Mouse (Mus musculus) hindbrain, embryonic 10.5 days (tissue): ENCODE results near the gene Csf3r. TPM values are rescaled to one million over a fixed set of nuclear protein-coding genes. Genes with fewer than 3 reads are reported as not detected.

Experiments
- DNase-seq: peaks from one replicate; pipeline ENCODE4 v3.0.0-alpha.2; 2017; ENCODE audit warnings: low spot score
- H3K27ac ChIP-seq: fragments of 300-500 bp; sonication (generic); 2 replicates; pipeline ENCODE4 v1.5.1; 2016; ENCODE audit warnings: mild to moderate bottlenecking, moderate library complexity
- H3K27me3 ChIP-seq: fragments of 300-500 bp; sonication (generic); 2 replicates; pipeline ENCODE4 v1.6.1; 2016; ENCODE audit warnings: mild to moderate bottlenecking; ENCODE audit not compliant: poor library complexity, insufficient read depth, severe bottlenecking
- H3K36me3 ChIP-seq: fragments of 300-500 bp; sonication (generic); 2 replicates; pipeline ENCODE4 v1.6.1; 2016; ENCODE audit warnings: mild to moderate bottlenecking, moderate library complexity
- H3K4me1 ChIP-seq: fragments of 300-500 bp; sonication (generic); replicated peaks from 2 replicates; pipeline ENCODE4 v1.6.1; 2016; ENCODE audit warnings: mild to moderate bottlenecking
- H3K4me3 ChIP-seq: fragments of 300-500 bp; sonication (generic); 2 replicates; pipeline ENCODE4 v1.5.1; 2016; ENCODE audit warnings: mild to moderate bottlenecking, moderate library complexity
- H3K9me3 ChIP-seq: fragments of 300-500 bp; sonication (generic); 2 replicates; pipeline ENCODE4 v1.6.1; 2016; ENCODE audit warnings: mild to moderate bottlenecking, moderate library complexity
- WGBS: fragments of 180-500 bp; shearing (Covaris S2); methylation state at CpG from one replicate; pipeline ENCODE4 v1.1.7; 2016; 5-methylcytosine and 5-hydroxymethylcytosine counted together
- polyA plus RNA-seq: library from polyadenylated mRNA; unstranded; fragments of >200 nt; fragmentation: Nextera tagmentation; extraction: Ambion mirVana; gene quantifications from 2 replicates; pipeline ENCODE4 v1.2.1, GENCODE M21; 2016

Gene Csf3r
- polyA plus RNA-seq, 1 experiment from 2014 or later = 1.1 TPM

GRCm38 (mm10) chr4:126017676-126018332 is 6.5 kb upstream of the Csf3r start:
- no peak overlapping the region for H3K4me3 ChIP-seq
- H3K36me3 ChIP-seq = no peaks in the 10 kb centered on the region
- H3K9me3 ChIP-seq = no peaks in the 10 kb centered on the region
- no peaks in the 10 kb centered on the region for H3K27me3 ChIP-seq
- no peaks in the 10 kb centered on the region for H3K4me1 ChIP-seq
- DNase-seq = no peak
- 86% methylated on average over 7 of the region's 7 CpGs for WGBS
- no peak overlapping the region for H3K27ac ChIP-seq

DNA sequence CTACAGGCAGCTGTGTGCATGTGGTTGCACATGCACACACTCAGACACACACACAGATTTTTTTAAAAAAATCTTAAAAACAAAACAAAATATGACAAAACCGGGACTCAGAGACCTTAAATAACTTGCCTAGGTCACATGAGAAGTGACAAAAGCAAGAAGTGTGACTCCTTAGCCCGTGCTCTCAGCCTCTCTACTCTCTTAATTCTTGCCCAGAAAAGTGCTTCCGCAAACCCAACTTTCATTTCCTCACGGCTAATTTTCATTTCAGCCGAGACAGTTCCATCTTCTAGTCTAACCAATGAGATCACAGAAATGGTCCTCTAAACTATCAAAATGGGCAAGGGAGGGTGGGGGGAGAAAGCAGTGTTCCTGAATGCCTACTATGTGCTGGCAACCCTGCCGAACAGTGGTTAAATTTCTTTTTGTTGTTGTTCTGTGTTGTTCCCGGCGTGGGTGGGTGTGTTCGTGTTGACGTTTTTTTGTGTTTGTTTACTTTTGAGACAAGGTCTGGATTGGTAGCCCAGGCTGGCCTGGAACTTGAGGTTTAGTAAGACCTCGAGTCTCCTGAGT is 5.3 kb upstream of the Csf3r start:
- Histone ChIP-seq H3K36me3 (no peaks in the 10 kb centered on the region), H3K9me3 (no peaks in the 10 kb centered on the region), H3K27me3 (no peaks in the 10 kb centered on the region), H3K4me3 (no peak overlapping the region), H3K4me1 (no peaks in the 10 kb centered on the region), H3K27ac (no peak overlapping the region)
- DNase-seq = no peak
- 80% methylated on average over 11 of the region's 11 CpGs for WGBS

DNA sequence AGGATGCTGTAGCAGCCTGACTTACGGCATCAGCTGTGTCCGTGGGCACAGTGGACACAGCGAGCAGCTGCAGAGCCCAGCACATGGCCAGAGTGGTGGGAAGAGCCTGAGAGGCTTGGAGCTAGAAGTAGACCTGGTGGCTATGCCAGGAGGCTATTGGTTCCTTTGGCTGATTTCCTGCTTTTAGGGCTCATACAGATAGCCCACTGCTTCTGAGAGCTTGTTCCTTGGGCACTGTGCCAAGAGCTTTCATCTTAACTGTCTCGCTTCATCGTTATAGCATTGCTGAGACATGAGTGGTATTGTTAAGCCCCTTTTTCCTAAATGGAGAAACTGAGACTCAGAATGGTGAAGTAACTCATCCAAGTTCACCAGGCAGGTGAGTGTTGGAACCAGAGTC is 1.5 kb downstream of the Csf3r start:
- Histone ChIP-seq H3K4me1 (no peaks in the 10 kb centered on the region), H3K27me3 (no peaks in the 10 kb centered on the region), H3K36me3 (no peaks in the 10 kb centered on the region), H3K9me3 (no peaks in the 10 kb centered on the region), H3K27ac (no peak overlapping the region), H3K4me3 (no peak overlapping the region)
- WGBS = 93% methylated on average over 5 of the region's 5 CpGs
- no peak for DNase-seq

DNA sequence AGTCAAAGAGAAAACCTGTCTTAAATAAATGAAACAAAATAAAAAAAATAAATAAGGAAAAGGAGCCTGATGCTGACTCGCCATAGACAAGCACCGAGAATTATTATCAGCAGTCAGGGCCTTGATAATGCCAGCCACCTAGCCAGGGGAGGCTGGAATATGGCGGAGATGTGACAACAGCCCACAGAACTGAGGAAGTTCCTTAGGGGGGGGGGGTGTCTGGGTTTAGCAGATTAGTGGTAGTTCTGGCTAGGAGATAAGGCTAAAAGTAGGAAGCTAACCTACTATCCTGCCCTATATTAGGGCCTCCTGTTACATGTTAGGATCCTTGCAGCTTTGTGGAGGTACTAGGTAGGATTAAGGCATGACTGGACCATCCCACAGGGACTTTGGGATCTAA is 3.6 kb downstream of the Csf3r start:
- H3K27ac ChIP-seq = no peak overlapping the region
- 92% methylated on average over 3 of the region's 3 CpGs for whole genome bisulfite sequencing
- H3K36me3 ChIP-seq = no peaks in the 10 kb centered on the region
- DNase-seq = no peak
- no peaks in the 10 kb centered on the region for H3K4me1 ChIP-seq
- no peaks in the 10 kb centered on the region for H3K9me3 ChIP-seq
- H3K4me3 ChIP-seq = no peak overlapping the region
- no peaks in the 10 kb centered on the region for H3K27me3 ChIP-seq

GRCm38 (mm10) chr4:126029042-126029441 is 4.7 kb downstream of the Csf3r start:
- 74% methylated on average over 3 of the region's 3 CpGs for WGBS
- no peak overlapping the region for H3K4me3 ChIP-seq
- H3K9me3 ChIP-seq = no peaks in the 10 kb centered on the region
- no peaks in the 10 kb centered on the region for H3K27me3 ChIP-seq
- H3K4me1 ChIP-seq = no peaks in the 10 kb centered on the region
- H3K27ac ChIP-seq = no peak overlapping the region
- no peak for DNase-seq
- H3K36me3 ChIP-seq = no peaks in the 10 kb centered on the region

GRCm38 (mm10) chr4:126030705-126031104 is 6.4 kb downstream of the Csf3r start:
- no peaks in the 10 kb centered on the region for H3K9me3 ChIP-seq
- DNase-seq = no peak
- H3K4me3 ChIP-seq = no peak overlapping the region
- no peak overlapping the region for H3K27ac ChIP-seq
- no peaks in the 10 kb centered on the region for H3K27me3 ChIP-seq
- no peaks in the 10 kb centered on the region for H3K36me3 ChIP-seq
- no peaks in the 10 kb centered on the region for H3K4me1 ChIP-seq
- WGBS = 77% methylated on average over 5 of the region's 5 CpGs

GRCm38 (mm10) chr4:126035413-126035812 is 11.1 kb downstream of the Csf3r start:
- 90% methylated on average over 5 of the region's 5 CpGs for WGBS
- Histone ChIP-seq H3K4me3 (no peak overlapping the region), H3K4me1 (no peaks in the 10 kb centered on the region), H3K27ac (no peak overlapping the region), H3K36me3 (no peaks in the 10 kb centered on the region), H3K9me3 (no peaks in the 10 kb centered on the region), H3K27me3 (no peaks in the 10 kb centered on the region)
- DNase-seq = no peak

DNA sequence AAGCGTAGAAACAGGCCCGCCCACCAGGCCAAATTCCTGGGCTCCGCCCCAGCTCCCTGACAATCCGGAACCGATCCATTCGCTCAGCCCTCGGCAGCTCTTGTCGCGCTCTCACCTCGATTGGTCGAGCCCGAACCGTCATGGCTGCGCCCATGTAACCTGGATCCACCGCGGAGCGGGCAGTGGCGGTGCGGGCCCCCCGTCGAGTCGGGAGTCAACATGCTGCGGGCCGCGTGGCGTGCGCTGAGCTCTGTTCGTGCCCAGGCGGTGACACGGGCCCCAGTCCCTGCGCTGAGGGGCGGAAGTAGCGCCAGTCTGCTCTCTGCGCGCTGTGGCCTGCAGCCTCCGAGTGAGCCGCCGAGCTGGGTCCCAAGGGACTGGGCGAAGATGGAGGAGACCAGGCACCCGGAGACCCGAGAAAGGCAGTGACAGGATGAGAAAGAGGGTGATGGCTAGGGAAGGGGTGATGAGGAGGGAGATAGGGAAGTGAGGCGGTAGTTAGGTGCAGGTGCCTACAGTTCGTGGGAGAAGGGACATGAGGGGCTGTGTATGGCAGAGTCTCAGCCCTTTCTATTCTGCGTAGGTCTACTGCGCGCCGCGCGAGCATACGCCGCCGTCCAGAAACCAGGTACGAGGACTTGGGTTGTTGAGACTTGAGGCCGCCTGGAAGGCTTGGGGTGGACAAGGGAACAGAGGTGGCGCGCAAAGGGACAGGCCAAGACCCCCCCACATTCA is 22.7 kb downstream of the Csf3r start, which contains the start of gene Mrps15:
TSS of gene Mrps15 (plus strand) at position 75 of the 735 bp plus-strand sequence.
- Histone ChIP-seq H3K9me3 (no peaks in the 10 kb centered on the region), H3K4me3 (peak within 1 kb of the TSS; percentile 81), H3K36me3 (peaks cover 26% of the 10 kb centered on the region), H3K27ac (peak within 1 kb of the TSS; percentile 95), H3K4me1 (peaks cover 21% of the 10 kb centered on the region), H3K27me3 (no peaks in the 10 kb centered on the region)
- peak; percentile 93 for DNase-seq
- WGBS = under 1% methylated on average over 56 of the region's 56 CpGs

GRCm38 (mm10) chr4:126051617-126052016 is 27.3 kb downstream of the Csf3r start:
- WGBS = 89% methylated on average over 7 of the region's 7 CpGs
- no peak for DNase-seq
- H3K4me1 ChIP-seq = peaks cover 19% of the 10 kb centered on the region
- H3K9me3 ChIP-seq = no peaks in the 10 kb centered on the region
- no peaks in the 10 kb centered on the region for H3K27me3 ChIP-seq
- no peak overlapping the region for H3K4me3 ChIP-seq
- H3K27ac ChIP-seq = no peak overlapping the region
- H3K36me3 ChIP-seq = peaks cover 71% of the 10 kb centered on the region

DNA sequence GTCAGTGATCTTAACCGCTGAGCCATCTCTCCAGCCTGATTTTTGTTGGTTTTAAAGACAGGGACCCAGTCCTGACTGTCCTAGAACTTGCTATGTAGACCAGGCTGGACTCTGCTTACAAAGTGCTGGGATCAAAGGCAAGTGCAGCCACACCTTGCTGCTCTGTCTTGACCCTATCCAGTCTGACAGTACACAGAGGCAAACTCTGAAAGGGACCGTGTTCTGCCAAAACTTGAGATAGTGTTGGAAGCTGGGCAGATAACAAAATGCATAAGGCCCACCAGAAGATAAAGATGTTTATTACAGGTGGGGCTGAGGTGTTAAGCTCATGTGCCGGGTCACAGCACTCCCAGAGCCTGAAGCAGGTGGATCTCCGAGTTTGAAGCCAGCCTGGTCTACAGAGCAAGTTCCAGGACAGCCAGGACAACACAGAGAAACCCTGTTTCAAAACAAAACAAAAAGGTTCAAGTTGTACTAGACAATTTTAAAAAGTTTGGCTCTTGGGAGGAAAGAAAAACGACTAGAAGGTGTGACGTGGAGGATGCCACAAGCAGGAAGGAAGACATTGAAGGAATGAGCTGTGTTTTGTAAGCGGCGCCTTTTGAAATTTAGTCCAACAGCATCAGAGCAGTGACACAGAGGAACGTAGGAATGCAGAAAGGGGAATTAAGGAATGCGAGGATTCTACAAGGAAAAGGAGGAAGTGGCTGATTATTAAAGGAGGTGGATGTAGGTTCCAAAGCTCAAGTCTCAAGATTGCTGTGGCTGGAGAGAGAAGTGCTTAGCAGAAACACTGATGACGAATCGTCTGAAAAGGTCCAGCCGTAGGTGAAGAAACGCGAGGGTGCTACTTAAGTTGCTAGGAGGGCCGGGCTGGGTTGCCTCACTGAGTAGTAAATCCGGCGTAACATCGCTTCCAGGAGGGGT is 33.1 kb downstream of the Csf3r start:
- DNase-seq = no peak
- H3K36me3 ChIP-seq = peaks cover 42% of the 10 kb centered on the region
- WGBS = 17% methylated on average over 19 of the region's 19 CpGs
- no peaks in the 10 kb centered on the region for H3K9me3 ChIP-seq
- H3K4me1 ChIP-seq = peaks cover 24% of the 10 kb centered on the region
- H3K4me3 ChIP-seq = peak overlapping the region; percentile 76
- no peaks in the 10 kb centered on the region for H3K27me3 ChIP-seq
- H3K27ac ChIP-seq = peak overlapping the region; percentile 88

DNA sequence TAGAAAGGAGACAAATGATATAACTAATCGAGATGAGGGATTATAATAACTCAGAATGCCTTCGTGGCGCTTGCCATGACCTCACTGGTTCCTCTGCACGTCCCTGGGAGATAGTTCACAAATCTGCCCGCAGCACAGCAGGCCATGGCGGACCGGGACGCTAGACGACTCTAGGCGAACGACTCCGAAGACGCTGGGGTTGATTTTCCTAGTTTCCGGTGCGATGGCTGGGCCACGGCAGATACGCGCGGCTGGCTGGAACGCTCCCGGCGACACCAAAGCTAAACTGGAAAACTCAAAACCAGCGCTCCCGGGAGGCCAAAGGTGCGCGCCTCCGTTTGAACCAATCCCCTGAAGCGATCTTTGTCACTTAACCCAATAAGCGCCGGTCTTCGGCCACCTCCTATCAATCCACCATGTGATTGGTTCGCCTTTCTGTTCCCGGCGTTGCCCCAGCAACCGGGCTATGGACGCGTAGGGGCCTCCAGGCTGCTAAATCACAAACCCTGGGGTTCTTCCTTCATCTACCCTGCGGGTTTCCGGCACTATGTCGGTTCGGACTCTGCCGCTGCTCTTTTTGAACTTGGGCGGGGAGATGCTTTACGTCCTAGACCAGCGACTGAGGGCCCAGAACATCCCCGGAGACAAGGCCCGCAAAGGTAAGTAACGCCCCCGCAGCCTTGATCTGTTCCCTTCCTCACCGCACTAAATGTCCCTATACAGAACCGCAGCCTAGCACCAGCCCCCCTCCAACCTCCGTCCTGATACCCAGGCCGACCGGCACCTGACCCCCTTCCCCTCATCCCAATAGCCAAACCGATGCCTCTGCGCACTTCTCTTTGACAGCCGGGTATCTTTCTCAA is 34.0 kb downstream of the Csf3r start, which contains the start of gene Oscp1:
TSS of gene Oscp1 (plus strand) at position 432 of the 863 bp plus-strand sequence.
- peak within 1 kb of the TSS; percentile 76 for H3K4me3 ChIP-seq
- under 1% methylated on average over 57 of the region's 57 CpGs for WGBS
- H3K27me3 ChIP-seq = no peaks in the 10 kb centered on the region
- no peaks in the 10 kb centered on the region for H3K9me3 ChIP-seq
- peak; percentile 94 for DNase-seq
- peak within 1 kb of the TSS; percentile 88 for H3K27ac ChIP-seq
- peaks cover 34% of the 10 kb centered on the region for H3K36me3 ChIP-seq
- peaks cover 24% of the 10 kb centered on the region for H3K4me1 ChIP-seq

DNA sequence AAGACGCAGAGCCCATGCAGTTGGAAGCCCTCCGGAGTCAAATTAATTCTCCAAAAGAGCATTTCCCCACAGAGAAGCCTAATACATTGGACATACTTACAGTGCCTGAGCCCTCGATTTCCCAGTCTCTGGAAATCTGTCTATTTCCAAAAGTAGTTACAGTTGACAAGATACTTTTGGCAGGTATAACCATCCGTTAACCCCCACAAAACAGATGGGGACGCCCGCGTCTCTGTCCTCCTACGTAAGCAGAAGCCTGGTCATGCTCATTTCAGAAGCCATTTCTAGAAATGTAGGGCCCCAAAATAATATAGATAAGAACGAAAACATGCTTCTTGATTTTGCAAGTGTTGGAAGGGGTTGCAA is 34.6 kb downstream of the Csf3r start:
- no peak for DNase-seq
- 43% methylated on average over 9 of the region's 9 CpGs for WGBS
- H3K4me3 ChIP-seq = peak overlapping the region; percentile 76

More for the DNA sequence above, 34.6 kb downstream of the Csf3r start:
- no peaks in the 10 kb centered on the region for H3K27me3 ChIP-seq
- peaks cover 28% of the 10 kb centered on the region for H3K36me3 ChIP-seq
- H3K4me1 ChIP-seq = peaks cover 24% of the 10 kb centered on the region
- H3K9me3 ChIP-seq = no peaks in the 10 kb centered on the region
- H3K27ac ChIP-seq = peak overlapping the region; percentile 88
